Mouse (Mus musculus): ENCODE data around the gene Ppp1r14d. TPM values are rescaled to one million over a fixed set of nuclear protein-coding genes. Genes with fewer than 3 reads are reported as not detected.

The Ppp1r14d gene
- polyA plus RNA-seq, 1 experiment, result not detected

DNA sequence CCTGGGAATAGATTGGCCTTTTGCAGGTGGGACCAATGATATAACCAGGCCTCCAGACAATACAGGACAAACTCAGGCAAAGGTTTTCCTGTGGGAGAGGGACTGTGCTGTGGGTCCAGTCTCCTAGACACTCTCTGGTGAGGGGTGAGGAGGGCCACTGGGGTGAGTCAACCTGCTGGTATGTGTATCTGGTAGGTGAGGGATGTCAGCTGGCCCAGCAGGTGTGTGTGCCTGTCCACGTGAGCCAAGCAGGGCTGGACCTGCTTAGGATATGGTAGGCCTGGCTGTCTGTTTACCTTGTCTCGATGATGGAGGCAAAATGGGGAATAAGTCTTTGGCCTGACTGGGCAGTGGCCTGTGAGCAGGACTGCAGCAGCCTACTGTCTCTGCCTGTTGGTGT, 9.0 kb upstream of the Ppp1r14d start:
- peaks cover 18% of the 10 kb centered on the region for H3K4me1 ChIP-seq (ENCODE audit: control insufficient read depth, insufficient read depth, low read length)
- TF ChIP-seq CTCF (IDR thresholded peaks at IDR 0.05; ENCODE audit: low read depth, low read length) (no peak), POLR2A (IDR thresholded peaks at IDR 0.05; ENCODE audit: borderline replicate concordance, low read depth, low read length) (no peak)
- no peak overlapping the region for H3K27ac ChIP-seq (ENCODE audit: insufficient read depth, low read depth, low read length)
- no peak overlapping the region for H3K4me3 ChIP-seq (ENCODE audit: insufficient read depth, low read length)

DNA sequence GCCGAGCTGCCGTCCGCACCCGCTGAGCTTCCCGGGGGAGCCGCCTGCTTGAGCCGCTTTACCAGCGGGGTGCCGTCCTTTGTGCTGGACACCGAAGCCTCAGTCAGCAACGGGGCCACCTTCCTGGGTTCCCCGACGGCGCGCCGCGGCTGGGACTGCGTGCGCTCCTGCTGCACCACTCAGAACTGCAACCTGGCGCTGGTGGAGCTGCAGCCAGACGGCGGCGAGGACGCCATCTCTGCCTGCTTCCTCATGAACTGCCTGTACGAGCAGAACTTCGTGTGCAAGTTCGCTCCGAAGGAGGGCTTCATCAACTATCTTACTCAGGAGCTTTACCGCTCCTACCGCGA, 8.1 kb upstream of the Ppp1r14d start:
- Histone ChIP-seq H3K4me1 (ENCODE audit: control insufficient read depth, insufficient read depth, low read length) (peaks cover 20% of the 10 kb centered on the region), H3K27ac (ENCODE audit: insufficient read depth, low read depth, low read length) (no peak overlapping the region), H3K4me3 (ENCODE audit: insufficient read depth, low read length) (peak overlapping the region; percentile 55)
- TF ChIP-seq CTCF (IDR thresholded peaks at IDR 0.05; ENCODE audit: low read depth, low read length), result no peak
- no peak for TF ChIP-seq POLR2A (IDR thresholded peaks at IDR 0.05; ENCODE audit: borderline replicate concordance, low read depth, low read length)

DNA sequence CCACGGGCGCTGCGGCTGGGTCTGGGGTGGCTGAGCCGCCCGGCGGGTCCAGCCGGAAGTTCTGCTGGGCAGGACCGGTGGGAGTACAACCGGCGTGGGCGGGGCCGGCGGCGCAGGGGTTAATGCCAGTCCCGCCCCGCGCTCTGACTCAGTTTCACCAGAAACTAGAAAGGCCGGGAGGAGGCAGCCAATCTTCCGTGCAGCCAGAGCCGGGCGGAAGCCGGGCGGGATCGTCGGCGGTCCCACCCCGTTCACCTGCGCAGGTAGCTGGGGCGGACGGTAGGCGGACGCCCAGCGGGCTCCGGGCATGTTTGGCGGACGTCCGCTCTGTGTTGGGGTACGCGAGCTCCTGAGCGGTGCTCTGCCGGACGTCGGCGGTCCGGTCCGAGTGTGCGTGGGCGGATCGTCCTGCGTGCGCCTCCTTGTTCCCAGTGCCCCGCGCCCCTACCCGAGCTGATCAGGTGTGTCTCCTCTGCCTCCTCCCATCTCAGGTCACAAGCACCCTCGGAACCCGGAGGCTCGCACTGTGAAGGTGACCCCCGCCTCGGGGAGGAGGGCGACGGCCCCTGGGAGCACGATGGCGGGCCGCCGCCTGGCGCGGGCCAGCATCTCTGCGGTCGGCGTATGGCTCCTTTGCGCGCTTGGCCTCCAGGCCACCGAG, 7.6 kb upstream of the Ppp1r14d start, which contains the start of gene Spint1:
Gene Spint1 (plus strand): TSS at position 153 of the 661 bp plus-strand sequence.
- H3K4me3 ChIP-seq (ENCODE audit: insufficient read depth, low read length), result peak within 1 kb of the TSS; percentile 55
- TF ChIP-seq CTCF (IDR thresholded peaks at IDR 0.05; ENCODE audit: low read depth, low read length) (no peak), POLR2A (IDR thresholded peaks at IDR 0.05; ENCODE audit: borderline replicate concordance, low read depth, low read length) (no peak)

DNA sequence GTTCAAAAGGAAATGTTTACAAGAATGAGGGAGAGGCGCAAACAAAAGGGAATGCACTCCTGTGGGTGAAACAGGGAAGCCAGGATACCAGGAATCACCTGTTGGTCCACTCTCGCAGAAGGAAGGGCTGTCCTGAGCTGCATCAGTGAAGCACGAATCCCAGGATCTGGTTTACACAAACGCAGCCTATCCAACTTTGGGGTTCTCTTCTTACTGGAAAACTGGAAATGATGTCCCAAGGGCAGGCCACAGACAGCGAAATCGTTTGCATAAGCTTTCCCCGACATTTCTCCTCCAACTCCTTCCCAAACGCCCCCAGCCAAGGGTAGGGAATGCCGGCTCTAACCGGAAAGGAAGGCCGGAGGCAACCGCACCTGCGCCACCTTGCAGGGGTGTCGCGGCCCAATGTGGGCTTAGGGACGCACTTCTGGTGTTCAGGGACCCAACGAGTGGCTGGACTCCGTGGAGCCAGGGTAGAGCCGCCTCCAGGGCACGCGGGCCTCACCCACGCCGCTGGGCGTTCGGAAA, 7.0 kb upstream of the Ppp1r14d start:
- TF ChIP-seq POLR2A (IDR thresholded peaks at IDR 0.05; ENCODE audit: borderline replicate concordance, low read depth, low read length), result no peak
- Histone ChIP-seq H3K4me3 (ENCODE audit: insufficient read depth, low read length) (peak overlapping the region; percentile 55), H3K27ac (ENCODE audit: insufficient read depth, low read depth, low read length) (no peak overlapping the region), H3K4me1 (ENCODE audit: control insufficient read depth, insufficient read depth, low read length) (peaks cover 11% of the 10 kb centered on the region)

More for the DNA sequence above, 7.6 kb upstream of the Ppp1r14d start, which contains the start of gene Spint1:
- Histone ChIP-seq H3K27ac (ENCODE audit: insufficient read depth, low read depth, low read length) (no peak within 1 kb of the TSS), H3K4me1 (ENCODE audit: control insufficient read depth, insufficient read depth, low read length) (peaks cover 17% of the 10 kb centered on the region)

DNA sequence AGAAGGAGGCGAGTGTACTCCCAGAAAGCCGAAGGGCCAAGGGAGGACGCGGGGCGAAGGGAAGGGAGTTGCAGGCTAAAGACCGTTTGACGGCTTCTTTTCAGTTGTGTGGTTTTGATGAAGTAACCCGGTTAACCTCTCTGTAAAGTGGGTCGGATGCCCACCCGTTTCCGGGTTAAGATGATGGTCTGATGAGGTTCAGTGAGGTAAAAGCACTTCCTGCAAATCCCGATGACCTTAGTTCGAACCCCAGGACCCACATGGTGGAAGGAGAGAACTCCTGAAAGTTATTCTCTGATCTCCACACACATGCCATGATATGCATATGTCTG, 20.6 kb downstream of the Ppp1r14d start:
- peak overlapping the region; percentile 88 for H3K4me3 ChIP-seq (ENCODE audit: insufficient read depth, low read length)
- TF ChIP-seq POLR2A (IDR thresholded peaks at IDR 0.05; ENCODE audit: borderline replicate concordance, low read depth, low read length) (no peak), CTCF (IDR thresholded peaks at IDR 0.05; ENCODE audit: low read depth, low read length) (no peak)
- H3K27ac ChIP-seq (ENCODE audit: insufficient read depth, low read depth, low read length), result no peak overlapping the region
- H3K4me1 ChIP-seq (ENCODE audit: control insufficient read depth, insufficient read depth, low read length), result peaks cover 7% of the 10 kb centered on the region

DNA sequence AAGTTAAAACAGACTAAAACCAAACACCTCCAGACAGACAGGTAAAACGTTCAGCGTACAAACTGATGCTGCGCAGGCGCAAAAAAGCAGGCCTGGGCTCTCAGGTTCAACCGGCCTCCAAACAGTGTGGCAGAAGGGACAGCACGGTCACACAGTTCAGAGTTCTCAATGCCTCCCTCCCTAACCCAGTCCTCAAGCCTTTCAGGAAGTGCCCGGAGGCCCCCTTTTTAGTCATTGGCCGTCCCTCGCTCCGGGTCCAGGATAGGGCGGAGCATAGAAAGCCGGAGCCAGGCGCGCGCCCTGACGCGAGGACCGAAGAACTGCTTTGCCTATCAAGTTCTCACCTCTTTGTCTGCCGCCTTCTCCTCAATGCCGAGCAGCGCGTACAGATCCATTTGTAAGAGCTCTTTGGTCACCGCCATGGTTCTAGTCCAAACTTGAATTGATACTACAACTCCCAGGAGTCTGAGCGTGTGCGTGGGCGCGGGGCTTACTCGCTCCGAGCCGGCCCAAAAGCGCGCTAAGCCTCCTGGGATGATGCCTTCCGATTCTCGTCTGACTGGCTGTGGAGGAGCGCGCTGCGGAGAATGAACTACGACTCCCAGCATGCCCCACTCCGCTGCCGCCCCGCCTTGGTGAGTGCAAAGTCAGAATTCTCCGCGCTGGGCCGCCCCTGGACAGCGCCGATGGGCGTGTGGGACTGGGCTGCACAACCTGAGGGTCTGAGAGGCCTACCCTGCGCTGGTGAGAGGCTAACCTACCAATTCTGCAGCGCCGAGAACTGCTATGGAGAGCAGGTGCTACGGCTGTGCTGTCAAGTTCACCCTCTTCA, 21.1 kb downstream of the Ppp1r14d start, which contains the start of the genes Zfyve19 and Dnajc17:
Gene Zfyve19 (plus strand): TSS at position 274 of the 832 bp plus-strand sequence.
Gene Dnajc17 (minus strand): TSS at position 452 of the 832 bp plus-strand sequence.
- Histone ChIP-seq H3K4me3 (ENCODE audit: insufficient read depth, low read length) (peak within 1 kb of the TSS; percentile 88), H3K4me1 (ENCODE audit: control insufficient read depth, insufficient read depth, low read length) (peaks cover 13% of the 10 kb centered on the region), H3K27ac (ENCODE audit: insufficient read depth, low read depth, low read length) (peak within 1 kb of the TSS; percentile 87)
- no peak for TF ChIP-seq POLR2A (IDR thresholded peaks at IDR 0.05; ENCODE audit: borderline replicate concordance, low read depth, low read length)
- TF ChIP-seq CTCF (IDR thresholded peaks at IDR 0.05; ENCODE audit: low read depth, low read length), result no peak

DNA sequence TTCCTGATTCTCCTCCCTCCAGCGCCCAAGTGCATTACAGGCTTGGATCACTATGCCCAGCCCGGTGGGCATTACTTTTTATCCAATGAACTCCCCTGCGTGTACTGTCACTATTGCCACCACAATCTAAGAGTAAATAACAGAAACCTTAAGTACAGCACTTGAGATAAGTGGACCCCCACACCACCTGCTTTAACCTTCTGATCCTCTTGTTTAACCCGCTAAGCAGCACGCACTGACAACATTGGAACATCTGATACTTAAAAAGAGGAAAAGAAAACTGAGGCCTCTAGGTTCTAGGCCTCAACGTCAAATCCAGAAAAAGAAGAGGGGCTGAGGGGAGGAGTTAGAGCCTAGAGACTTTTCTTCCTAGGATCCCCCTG, 21.8 kb downstream of the Ppp1r14d start:
- Histone ChIP-seq H3K4me1 (ENCODE audit: control insufficient read depth, insufficient read depth, low read length) (peaks cover 19% of the 10 kb centered on the region), H3K27ac (ENCODE audit: insufficient read depth, low read depth, low read length) (peak overlapping the region; percentile 87), H3K4me3 (ENCODE audit: insufficient read depth, low read length) (peak overlapping the region; percentile 88)
- no peak for TF ChIP-seq CTCF (IDR thresholded peaks at IDR 0.05; ENCODE audit: low read depth, low read length)
- no peak for TF ChIP-seq POLR2A (IDR thresholded peaks at IDR 0.05; ENCODE audit: borderline replicate concordance, low read depth, low read length)

DNA sequence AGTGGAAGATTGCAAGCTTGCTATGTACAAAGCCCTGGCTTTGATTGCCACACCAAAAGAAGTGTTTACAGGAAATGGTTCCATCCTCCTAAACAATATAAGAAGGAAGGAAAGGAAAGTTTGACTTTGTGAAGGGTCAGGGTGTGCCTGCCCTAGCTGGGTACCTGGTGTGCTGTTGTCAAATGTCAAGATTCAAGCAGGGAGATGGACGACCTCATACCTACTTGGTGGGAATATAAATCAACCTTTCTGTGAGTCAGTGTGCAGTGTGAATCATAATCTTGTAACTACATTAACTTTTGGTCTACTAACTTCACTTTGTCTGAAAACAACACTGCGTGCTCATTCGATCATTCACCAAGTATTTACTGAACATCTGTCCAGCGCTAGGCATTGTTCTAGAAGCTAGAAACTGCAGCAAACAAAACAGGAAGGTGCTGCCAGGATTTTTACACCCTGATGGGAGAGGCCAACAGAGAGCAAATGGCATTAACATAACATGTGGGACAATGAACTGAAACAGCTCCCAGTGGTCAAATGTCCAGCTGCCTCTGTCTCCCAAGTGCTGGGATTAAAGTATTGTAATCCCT, 25.7 kb downstream of the Ppp1r14d start:
- Histone ChIP-seq H3K27ac (ENCODE audit: insufficient read depth, low read depth, low read length) (no peak overlapping the region), H3K4me1 (ENCODE audit: control insufficient read depth, insufficient read depth, low read length) (peaks cover 18% of the 10 kb centered on the region), H3K4me3 (ENCODE audit: insufficient read depth, low read length) (no peak overlapping the region)
- TF ChIP-seq CTCF (IDR thresholded peaks at IDR 0.05; ENCODE audit: low read depth, low read length) (no peak), POLR2A (IDR thresholded peaks at IDR 0.05; ENCODE audit: borderline replicate concordance, low read depth, low read length) (no peak)

DNA sequence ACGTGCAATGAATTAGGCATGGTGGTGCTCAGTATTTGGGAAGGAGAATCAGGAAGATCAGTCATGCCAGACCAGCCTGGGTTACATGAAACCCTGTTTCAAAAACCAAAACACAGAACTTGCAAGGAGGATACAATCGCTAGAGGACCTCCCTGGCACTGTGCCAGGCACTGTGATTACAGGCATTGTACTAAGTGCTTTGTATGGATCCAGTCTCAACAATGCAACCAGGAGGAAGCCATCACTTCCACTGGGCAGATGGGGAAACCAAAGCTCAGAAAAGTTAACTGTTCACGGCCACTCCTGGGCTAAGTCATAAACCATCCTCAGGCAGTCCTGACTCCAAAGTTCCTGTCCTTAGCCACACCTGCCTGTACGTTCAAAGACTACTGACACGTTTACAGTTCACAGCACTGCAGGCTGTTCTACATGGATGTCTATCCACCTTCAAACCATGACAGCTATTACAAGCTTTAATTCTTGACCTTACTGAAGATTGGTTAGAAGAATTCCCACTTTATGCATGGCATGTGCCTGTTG, 26.7 kb downstream of the Ppp1r14d start:
- H3K27ac ChIP-seq (ENCODE audit: insufficient read depth, low read depth, low read length), result no peak overlapping the region
- H3K4me1 ChIP-seq (ENCODE audit: control insufficient read depth, insufficient read depth, low read length), result peaks cover 18% of the 10 kb centered on the region
- TF ChIP-seq CTCF (IDR thresholded peaks at IDR 0.05; ENCODE audit: low read depth, low read length) (no peak), POLR2A (IDR thresholded peaks at IDR 0.05; ENCODE audit: borderline replicate concordance, low read depth, low read length) (no peak)
- H3K4me3 ChIP-seq (ENCODE audit: insufficient read depth, low read length), result no peak overlapping the region

Data from bone marrow macrophage, adult 2 months (primary cell).